Mouse (Mus musculus) liver, embryonic 11.5 days (tissue): ENCODE measurements around the gene D930020B18Rik. TPM values are rescaled to one million over a fixed set of nuclear protein-coding genes. Genes with fewer than 3 reads are reported as not detected.
A peak's percentile ranks its signal among the peaks of the same experiment; 100 is the strongest.

ENCODE experiments used
- ATAC-seq: fragments of 200-750 bp; cut with Nextera tagmentation; replicated peaks from 2 replicates; pipeline ENCODE4 v1.8.0; 2017; ENCODE audit warnings: moderate number of reproducible peaks, mild to moderate bottlenecking, moderate TSS enrichment, moderate library complexity; ENCODE audit not compliant: low FRiP score
- DNase-seq: peaks from one replicate; pipeline ENCODE4 v3.0.0-alpha.2; 2017; ENCODE audit warnings: low spot score
- H3K27ac ChIP-seq: fragments of 300-500 bp; sonication (generic); 2 replicates; pipeline ENCODE4 v1.5.1; 2014; ENCODE audit warnings: mild to moderate bottlenecking, low read depth, low read length, control low read depth
- H3K27me3 ChIP-seq: fragments of 300-500 bp; sonication (generic); replicated peaks from 2 replicates; pipeline ENCODE4 v1.6.1; 2014; ENCODE audit warnings: low read length, mixed read lengths; ENCODE audit not compliant: control insufficient read depth, insufficient read depth
- H3K36me3 ChIP-seq: fragments of 300-500 bp; sonication (generic); 2 replicates; pipeline ENCODE4 v1.6.1; 2014; ENCODE audit warnings: mild to moderate bottlenecking, low read length, moderate library complexity, mixed read lengths; ENCODE audit not compliant: control insufficient read depth, insufficient read depth
- H3K4me1 ChIP-seq: fragments of 300-500 bp; sonication (generic); replicated peaks from 2 replicates; pipeline ENCODE4 v1.6.1; 2014; ENCODE audit warnings: low read length, mixed read lengths; ENCODE audit not compliant: control insufficient read depth, insufficient read depth
- H3K4me2 ChIP-seq: fragments of 300-500 bp; sonication (generic); 2 replicates; pipeline ENCODE4 v1.6.1; 2014; ENCODE audit warnings: mild to moderate bottlenecking, control low read depth, moderate library complexity
- H3K4me3 ChIP-seq: fragments of 300-500 bp; sonication (generic); 2 replicates; pipeline ENCODE4 v1.5.1; 2014; ENCODE audit warnings: low read depth, low read length, control low read depth
- H3K9ac ChIP-seq: fragments of 300-500 bp; sonication (generic); 2 replicates; pipeline ENCODE4 v1.6.1; 2014; ENCODE audit warnings: low read depth, low read length, control low read depth
- H3K9me3 ChIP-seq: fragments of 300-500 bp; sonication (generic); 2 replicates; pipeline ENCODE4 v1.6.1; 2016; ENCODE audit warnings: low read length, inconsistent platforms, mixed read lengths; ENCODE audit not compliant: control insufficient read depth
- WGBS: fragments of 180-500 bp; shearing (Covaris S2); extraction: QIAGEN DNeasy Blood & Tissue Kit; methylation state at CpG from one replicate; pipeline ENCODE4 v1.1.7; 2014; 5-methylcytosine and 5-hydroxymethylcytosine counted together
- polyA plus RNA-seq: library from polyadenylated mRNA; unstranded; fragments of >200 nt; fragmentation: Nextera tagmentation; extraction: Ambion mirVana; gene quantifications from 2 replicates; pipeline ENCODE4 v1.2.1, GENCODE M21; 2014

D930020B18Rik gene
- 0.39 TPM in 1 of 2 replicates, not detected in the other for polyA plus RNA-seq

DNA sequence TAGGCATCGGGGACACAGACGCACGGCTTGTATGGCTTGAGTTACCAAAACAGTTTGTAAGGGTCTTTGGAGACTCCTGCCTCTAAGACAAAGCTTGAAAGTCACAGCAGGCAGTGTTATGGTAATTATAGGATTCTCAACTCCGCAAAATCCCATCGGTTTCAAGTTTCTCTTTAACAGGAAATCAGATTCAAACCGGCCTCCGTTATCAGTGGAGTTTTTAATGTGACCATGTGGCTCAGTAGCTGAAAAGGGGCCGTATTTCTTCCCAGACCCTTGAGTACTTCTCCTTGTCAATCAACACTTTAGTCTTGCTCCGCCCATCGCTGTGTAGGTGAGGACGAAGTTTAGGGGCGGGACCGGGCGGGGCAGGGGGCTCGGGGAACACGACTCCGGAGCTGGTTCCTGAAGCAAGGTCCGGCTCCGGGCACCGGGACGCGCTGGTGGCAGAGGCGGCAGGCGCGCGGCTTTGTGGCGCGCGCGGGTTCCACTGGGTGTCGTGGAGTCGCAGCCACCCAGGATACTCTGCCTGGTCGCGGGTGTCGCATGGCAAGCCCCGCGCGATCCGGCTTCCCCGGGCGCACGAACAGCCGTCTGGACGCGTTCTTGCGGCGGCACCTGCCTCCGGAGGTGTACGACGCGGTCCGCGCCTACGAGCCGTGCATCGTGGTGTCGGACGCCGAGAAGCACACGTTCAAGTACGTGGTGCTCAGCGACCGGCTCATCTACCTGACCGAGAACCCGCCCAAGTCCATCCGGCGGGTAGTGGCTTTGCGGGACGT, at the start of gene D930020B18Rik:
Gene D930020B18Rik, plus strand, starts transcription at position 317 of the 782 bp plus-strand sequence.
- Histone ChIP-seq H3K4me2 (peak within 1 kb of the TSS; percentile 99), H3K27me3 (peaks cover 26% of the 10 kb centered on the region), H3K36me3 (no peaks in the 10 kb centered on the region), H3K9me3 (no peaks in the 10 kb centered on the region), H3K9ac (peak within 1 kb of the TSS; percentile 40; the same call in 1 of the 2 replicates), H3K4me1 (peaks cover 9% of the 10 kb centered on the region), H3K4me3 (peak within 1 kb of the TSS; percentile 65), H3K27ac (no peak within 1 kb of the TSS)
- ATAC-seq (0 out of 2 replicates have a peak, but pooled peaks have one; percentile 44), DNase-seq (peak; percentile 52)
- 1% methylated on average over 69 of the region's 69 CpGs for WGBS

GRCm38 (mm10) chr10:121596580-121596979, 44.8 kb upstream of the D930020B18Rik start:
- Histone ChIP-seq H3K9ac (no peak overlapping the region), H3K4me1 (no peaks in the 10 kb centered on the region), H3K36me3 (peaks cover 55% of the 10 kb centered on the region), H3K27me3 (no peaks in the 10 kb centered on the region), H3K27ac (no peak overlapping the region), H3K4me2 (no peak overlapping the region), H3K4me3 (no peak overlapping the region), H3K9me3 (no peaks in the 10 kb centered on the region)
- no peak for DNase-seq
- 0 out of 2 replicates have a peak, but pooled peaks have one; percentile 37 for ATAC-seq
- WGBS = 61% methylated on average over 9 of the region's 9 CpGs

DNA sequence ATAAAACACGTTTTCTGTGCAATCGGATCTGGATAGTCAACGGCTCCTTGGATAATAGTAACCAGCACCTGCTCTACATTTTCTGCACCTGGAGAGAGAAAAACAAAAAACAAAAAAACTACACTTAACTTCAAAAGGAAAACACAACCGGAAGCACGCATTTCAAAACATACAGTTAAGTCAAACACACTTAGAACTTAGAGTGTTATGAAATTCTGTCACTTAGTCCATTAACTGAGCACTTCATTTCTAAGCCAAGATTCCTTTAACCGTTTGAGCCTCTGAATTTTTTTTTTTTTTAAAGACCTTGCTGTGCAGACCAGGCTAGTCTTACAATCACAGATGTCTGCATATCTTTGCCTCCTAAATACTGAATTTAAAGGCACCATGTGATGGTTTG, 40.1 kb upstream of the D930020B18Rik start:
- no peak overlapping the region for H3K27ac ChIP-seq
- DNase-seq = no peak
- no peaks in the 10 kb centered on the region for H3K4me1 ChIP-seq
- H3K4me3 ChIP-seq = no peak overlapping the region
- no peak overlapping the region for H3K9ac ChIP-seq
- 90% methylated on average over 6 of the region's 6 CpGs for WGBS
- peaks cover 77% of the 10 kb centered on the region for H3K36me3 ChIP-seq
- H3K4me2 ChIP-seq = no peak overlapping the region
- H3K9me3 ChIP-seq = no peaks in the 10 kb centered on the region
- ATAC-seq = no peak
- no peaks in the 10 kb centered on the region for H3K27me3 ChIP-seq

DNA sequence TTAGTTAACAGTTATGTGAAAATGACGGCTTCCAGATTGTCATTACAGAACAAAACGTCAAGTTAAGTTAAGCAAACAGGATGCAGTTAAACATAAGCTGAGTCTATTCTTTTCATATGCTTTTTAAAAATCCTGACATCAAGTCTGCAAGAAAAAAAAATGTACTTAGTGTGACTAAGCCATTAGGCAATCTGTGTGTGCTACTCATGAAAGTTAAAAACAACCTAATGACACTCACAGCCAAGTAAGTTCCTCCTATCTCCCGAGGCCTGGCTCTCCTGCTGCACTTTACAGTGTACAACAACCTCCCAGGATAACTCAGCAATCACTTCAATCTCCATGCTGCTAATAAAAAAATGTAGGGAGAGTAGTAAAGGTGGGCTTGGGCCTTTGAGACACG, 37.8 kb upstream of the D930020B18Rik start:
- H3K4me1 ChIP-seq = no peaks in the 10 kb centered on the region
- no peak overlapping the region for H3K4me2 ChIP-seq
- H3K9me3 ChIP-seq = no peaks in the 10 kb centered on the region
- 86% methylated on average over 4 of the region's 4 CpGs for WGBS
- DNase-seq = no peak
- ATAC-seq = no peak
- no peak overlapping the region for H3K4me3 ChIP-seq
- peaks cover 90% of the 10 kb centered on the region for H3K36me3 ChIP-seq
- H3K27ac ChIP-seq = no peak overlapping the region
- H3K9ac ChIP-seq = no peak overlapping the region
- H3K27me3 ChIP-seq = no peaks in the 10 kb centered on the region

DNA sequence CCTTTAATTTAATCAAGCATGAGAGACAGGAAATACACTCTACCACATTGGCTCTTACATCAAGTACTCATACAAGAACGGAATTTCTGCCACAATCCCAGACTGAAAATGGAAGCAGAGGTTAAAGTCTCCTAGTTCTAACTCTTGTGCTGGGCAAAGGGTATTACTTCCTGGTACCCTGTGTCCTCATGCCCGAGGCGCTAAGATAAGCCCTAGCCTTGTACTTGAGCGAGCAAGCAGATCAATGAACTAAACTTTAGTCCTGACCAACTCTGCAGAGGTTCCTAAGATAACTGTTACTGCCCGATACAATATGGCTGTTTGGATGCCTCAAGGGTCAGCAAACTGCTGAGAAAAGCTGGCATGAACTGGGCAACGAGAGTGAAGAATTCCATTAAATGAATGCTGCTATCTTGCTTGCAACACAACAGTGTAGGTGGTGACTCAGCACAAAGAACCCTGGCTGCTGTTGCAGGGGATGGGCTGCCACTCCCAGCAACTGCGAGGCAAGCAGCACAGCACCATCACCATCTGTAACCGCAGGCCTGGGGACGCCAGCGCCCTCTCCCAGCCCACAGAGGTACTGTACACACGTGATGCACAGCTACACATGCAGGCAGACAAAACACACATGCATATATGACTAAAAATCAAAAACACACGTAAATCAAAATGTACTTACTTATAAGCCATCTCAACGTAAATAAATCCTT, 36.6 kb upstream of the D930020B18Rik start:
- Histone ChIP-seq H3K4me3 (no peak overlapping the region), H3K27ac (no peak overlapping the region), H3K9ac (no peak overlapping the region), H3K4me2 (no peak overlapping the region), H3K9me3 (no peaks in the 10 kb centered on the region), H3K27me3 (no peaks in the 10 kb centered on the region), H3K4me1 (no peaks in the 10 kb centered on the region), H3K36me3 (peaks cover 88% of the 10 kb centered on the region)
- 88% methylated on average over 13 of the region's 13 CpGs for WGBS
- DNase-seq = no peak
- no peak for ATAC-seq

DNA sequence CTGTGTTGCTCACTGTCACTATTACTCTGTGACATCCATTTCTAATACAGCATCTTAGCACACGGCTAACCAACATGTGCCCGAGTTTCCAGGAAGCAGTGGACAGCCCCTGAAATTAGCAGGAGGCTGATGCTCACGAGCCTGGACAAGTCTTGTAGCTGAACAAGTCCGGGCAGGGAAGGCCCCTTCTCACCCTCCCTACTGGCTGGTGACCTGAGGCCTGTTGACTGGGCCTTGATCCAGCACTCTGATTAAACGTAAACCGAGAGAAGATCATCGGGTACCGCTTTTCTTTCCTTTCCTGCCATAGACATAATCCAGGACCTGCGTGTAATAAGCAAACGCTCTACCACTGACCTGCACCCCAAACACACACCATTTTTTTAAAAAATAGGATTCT, 33.2 kb upstream of the D930020B18Rik start:
- Histone ChIP-seq H3K9ac (no peak overlapping the region), H3K27ac (no peak overlapping the region), H3K36me3 (peaks cover 79% of the 10 kb centered on the region), H3K4me1 (no peaks in the 10 kb centered on the region), H3K4me3 (no peak overlapping the region), H3K4me2 (no peak overlapping the region), H3K27me3 (no peaks in the 10 kb centered on the region), H3K9me3 (no peaks in the 10 kb centered on the region)
- DNase-seq (no peak), ATAC-seq (no peak)
- WGBS = 96% methylated on average over 10 of the region's 10 CpGs

GRCm38 (mm10) chr10:121611587-121611986, 29.8 kb upstream of the D930020B18Rik start:
- no peak overlapping the region for H3K27ac ChIP-seq
- WGBS = 79% methylated on average over 10 of the region's 10 CpGs
- H3K36me3 ChIP-seq = peaks cover 71% of the 10 kb centered on the region
- ATAC-seq = no peak
- H3K4me2 ChIP-seq = no peak overlapping the region
- H3K4me3 ChIP-seq = no peak overlapping the region
- no peaks in the 10 kb centered on the region for H3K4me1 ChIP-seq
- no peaks in the 10 kb centered on the region for H3K27me3 ChIP-seq
- no peaks in the 10 kb centered on the region for H3K9me3 ChIP-seq
- no peak overlapping the region for H3K9ac ChIP-seq
- DNase-seq = no peak

- H3K4me1 ChIP-seq = no peaks in the 10 kb centered on the region
- 91% methylated on average over 6 of the region's 6 CpGs for WGBS
- DNase-seq = no peak
- H3K9ac ChIP-seq = no peak overlapping the region
- H3K4me2 ChIP-seq = no peak overlapping the region
- H3K36me3 ChIP-seq = peaks cover 69% of the 10 kb centered on the region
- no peak overlapping the region for H3K4me3 ChIP-seq
- H3K27ac ChIP-seq = no peak overlapping the region
- H3K27me3 ChIP-seq = no peaks in the 10 kb centered on the region
- no peak for ATAC-seq
- no peaks in the 10 kb centered on the region for H3K9me3 ChIP-seq
Measured at GRCm38 (mm10) chr10:121612448-121612847, 28.9 kb upstream of the D930020B18Rik start.
